Mouse (Mus musculus) neural tube, embryonic 15.5 days (tissue): ENCODE measurements at regions not wholly inside any gene's neighbourhood (a gene's known extent, or its start where the extent isn't known, plus 50 kb on each side); places are given as distances from the start of the nearest gene placed in this dataset.

Experiments
- ATAC-seq: fragments of 200-750 bp; cut with Nextera tagmentation; 2 replicates; pipeline ENCODE4 v1.8.0; 2017; ENCODE audit warnings: mild to moderate bottlenecking, moderate TSS enrichment, moderate library complexity; ENCODE audit not compliant: low FRiP score
- H3K27ac ChIP-seq: fragments of 300-500 bp; sonication (generic); replicated peaks from 2 replicates; pipeline ENCODE4 v1.5.1; 2015; ENCODE audit warnings: mild to moderate bottlenecking, inconsistent platforms
- H3K27me3 ChIP-seq: fragments of 300-500 bp; sonication (generic); replicated peaks from 2 replicates; pipeline ENCODE4 v1.6.1; 2015; ENCODE audit warnings: inconsistent platforms
- H3K36me3 ChIP-seq: fragments of 300-500 bp; sonication (generic); 2 replicates; pipeline ENCODE4 v1.6.1; 2015; ENCODE audit warnings: inconsistent platforms
- H3K4me1 ChIP-seq: fragments of 300-500 bp; sonication (generic); 2 replicates; pipeline ENCODE4 v1.6.1; 2015; ENCODE audit warnings: inconsistent platforms
- H3K4me2 ChIP-seq: fragments of 300-500 bp; sonication (generic); 2 replicates; pipeline ENCODE4 v1.6.1; 2015; ENCODE audit warnings: inconsistent platforms, mild to moderate bottlenecking, moderate library complexity
- H3K4me3 ChIP-seq: fragments of 300-500 bp; sonication (generic); replicated peaks from 2 replicates; pipeline ENCODE4 v1.5.1; 2015; ENCODE audit warnings: mild to moderate bottlenecking, inconsistent platforms
- H3K9ac ChIP-seq: fragments of 300-500 bp; sonication (generic); replicated peaks from 2 replicates; pipeline ENCODE4 v1.6.1; 2015; ENCODE audit warnings: mild to moderate bottlenecking, inconsistent platforms
- H3K9me3 ChIP-seq: fragments of 300-500 bp; sonication (generic); replicated peaks from 2 replicates; pipeline ENCODE4 v1.6.1; 2016; ENCODE audit warnings: inconsistent platforms
- WGBS: fragments of 180-500 bp; shearing (Covaris S2); methylation state at CpG from one replicate; pipeline ENCODE4 v1.1.7; 2015; ENCODE audit warnings: mixed read lengths; 5-methylcytosine and 5-hydroxymethylcytosine counted together

- Histone ChIP-seq H3K4me3 (no peak overlapping the region), H3K36me3 (no peaks in the 10 kb centered on the region), H3K9ac (no peak overlapping the region), H3K4me1 (no peaks in the 10 kb centered on the region), H3K9me3 (no peaks in the 10 kb centered on the region), H3K27me3 (peaks cover 9% of the 10 kb centered on the region), H3K4me2 (no peak overlapping the region), H3K27ac (no peak overlapping the region)
- 79% methylated on average over 6 of the region's 6 CpGs for WGBS
- no peak for ATAC-seq
Observed at GRCm38 (mm10) chr2:147851186-147851802, 195.5 kb downstream of the Foxa2 start.

- H3K27me3 ChIP-seq = peaks cover 17% of the 10 kb centered on the region
- H3K4me3 ChIP-seq = no peak overlapping the region
- H3K27ac ChIP-seq = no peak overlapping the region
- H3K4me1 ChIP-seq = no peaks in the 10 kb centered on the region
- WGBS = 19% methylated on average over 10 of the region's 10 CpGs
- no peak for ATAC-seq
- no peaks in the 10 kb centered on the region for H3K36me3 ChIP-seq
- H3K9ac ChIP-seq = no peak overlapping the region
- H3K4me2 ChIP-seq = no peak overlapping the region
- H3K9me3 ChIP-seq = no peaks in the 10 kb centered on the region
Observed at GRCm38 (mm10) chr2:147846968-147847749, 199.6 kb downstream of the Foxa2 start.

- H3K4me1 ChIP-seq = no peaks in the 10 kb centered on the region
- WGBS = 56% methylated on average over 1 of the region's 1 CpGs
- no peak overlapping the region for H3K4me3 ChIP-seq
- no peak for ATAC-seq
- H3K9ac ChIP-seq = no peak overlapping the region
- no peak overlapping the region for H3K27ac ChIP-seq
- H3K4me2 ChIP-seq = no peak overlapping the region
- peaks cover 17% of the 10 kb centered on the region for H3K27me3 ChIP-seq
- H3K9me3 ChIP-seq = no peaks in the 10 kb centered on the region
- no peaks in the 10 kb centered on the region for H3K36me3 ChIP-seq
Observed at GRCm38 (mm10) chr2:147845256-147845655, 201.5 kb downstream of the Foxa2 start.

- peaks cover 5% of the 10 kb centered on the region for H3K27me3 ChIP-seq
- no peaks in the 10 kb centered on the region for H3K4me1 ChIP-seq
- no peak for ATAC-seq
- no peak overlapping the region for H3K4me3 ChIP-seq
- H3K4me2 ChIP-seq = no peak overlapping the region
- no peaks in the 10 kb centered on the region for H3K36me3 ChIP-seq
- H3K9me3 ChIP-seq = no peaks in the 10 kb centered on the region
- H3K9ac ChIP-seq = no peak overlapping the region
- H3K27ac ChIP-seq = no peak overlapping the region
- WGBS = 85% methylated on average over 5 of the region's 5 CpGs
Observed at GRCm38 (mm10) chr2:147840936-147841335, 205.8 kb downstream of the Foxa2 start.

- Histone ChIP-seq H3K4me1 (no peaks in the 10 kb centered on the region), H3K9me3 (no peaks in the 10 kb centered on the region), H3K9ac (no peak overlapping the region), H3K4me3 (no peak overlapping the region), H3K4me2 (no peak overlapping the region), H3K36me3 (no peaks in the 10 kb centered on the region), H3K27ac (no peak overlapping the region), H3K27me3 (no peaks in the 10 kb centered on the region)
- WGBS = 93% methylated on average over 4 of the region's 4 CpGs
- ATAC-seq = no peak
Observed at GRCm38 (mm10) chr2:147838613-147839012, 208.2 kb downstream of the Foxa2 start.

GRCm38 (mm10) chr2:147830551-147830950, 216.2 kb downstream of the Foxa2 start:
- no peak for ATAC-seq
- no peaks in the 10 kb centered on the region for H3K36me3 ChIP-seq
- no peaks in the 10 kb centered on the region for H3K9me3 ChIP-seq
- WGBS = 5% methylated on average over 6 of the region's 6 CpGs
- no peaks in the 10 kb centered on the region for H3K27me3 ChIP-seq
- H3K4me1 ChIP-seq = no peaks in the 10 kb centered on the region
- H3K4me3 ChIP-seq = no peak overlapping the region
- H3K9ac ChIP-seq = no peak overlapping the region
- no peak overlapping the region for H3K4me2 ChIP-seq
- H3K27ac ChIP-seq = no peak overlapping the region

- Histone ChIP-seq H3K4me1 (no peaks in the 10 kb centered on the region), H3K27ac (no peak overlapping the region), H3K9me3 (no peaks in the 10 kb centered on the region), H3K4me2 (no peak overlapping the region), H3K36me3 (no peaks in the 10 kb centered on the region), H3K4me3 (no peak overlapping the region), H3K9ac (no peak overlapping the region), H3K27me3 (no peaks in the 10 kb centered on the region)
- 82% methylated on average over 3 of the region's 3 CpGs for WGBS
- no peak for ATAC-seq
Observed at GRCm38 (mm10) chr2:147816951-147817350, 229.8 kb downstream of the Foxa2 start.

GRCm38 (mm10) chr2:147814231-147814630, 232.5 kb downstream of the Foxa2 start:
- Histone ChIP-seq H3K4me3 (no peak overlapping the region), H3K9ac (no peak overlapping the region), H3K27ac (no peak overlapping the region), H3K36me3 (no peaks in the 10 kb centered on the region), H3K9me3 (no peaks in the 10 kb centered on the region), H3K4me1 (no peaks in the 10 kb centered on the region), H3K4me2 (no peak overlapping the region), H3K27me3 (no peaks in the 10 kb centered on the region; the same call in 1 of the 2 replicates)
- WGBS = 80% methylated on average over 3 of the region's 3 CpGs
- ATAC-seq = no peak

GRCm38 (mm10) chr2:147813516-147813915, 233.3 kb downstream of the Foxa2 start:
- 88% methylated on average over 2 of the region's 2 CpGs for WGBS

GRCm38 (mm10) chr2:147808036-147808675, 238.6 kb downstream of the Foxa2 start:
- peaks cover 17% of the 10 kb centered on the region for H3K27me3 ChIP-seq
- WGBS = 49% methylated on average over 5 of the region's 5 CpGs

More at GRCm38 (mm10) chr2:147813516-147813915, 233.3 kb downstream of the Foxa2 start:
- Histone ChIP-seq H3K27ac (no peak overlapping the region), H3K4me3 (no peak overlapping the region), H3K9me3 (no peaks in the 10 kb centered on the region), H3K27me3 (no peaks in the 10 kb centered on the region; the same call in 1 of the 2 replicates), H3K36me3 (no peaks in the 10 kb centered on the region), H3K4me2 (no peak overlapping the region), H3K9ac (no peak overlapping the region), H3K4me1 (no peaks in the 10 kb centered on the region)
- no peak for ATAC-seq

GRCm38 (mm10) chr2:147803102-147803501, 243.7 kb downstream of the Foxa2 start:
- ATAC-seq = no peak
- H3K4me1 ChIP-seq = no peaks in the 10 kb centered on the region
- no peak overlapping the region for H3K27ac ChIP-seq
- no peaks in the 10 kb centered on the region for H3K9me3 ChIP-seq
- H3K36me3 ChIP-seq = no peaks in the 10 kb centered on the region
- H3K27me3 ChIP-seq = peaks cover 17% of the 10 kb centered on the region
- H3K9ac ChIP-seq = no peak overlapping the region
- 27% methylated on average over 4 of the region's 4 CpGs for WGBS
- H3K4me3 ChIP-seq = no peak overlapping the region
- no peak overlapping the region for H3K4me2 ChIP-seq

More at GRCm38 (mm10) chr2:147808036-147808675, 238.6 kb downstream of the Foxa2 start:
- no peaks in the 10 kb centered on the region for H3K9me3 ChIP-seq
- no peaks in the 10 kb centered on the region for H3K36me3 ChIP-seq
- no peak overlapping the region for H3K4me3 ChIP-seq
- ATAC-seq = no peak
- H3K9ac ChIP-seq = no peak overlapping the region
- no peak overlapping the region for H3K4me2 ChIP-seq
- no peaks in the 10 kb centered on the region for H3K4me1 ChIP-seq
- no peak overlapping the region for H3K27ac ChIP-seq

- no peak overlapping the region for H3K4me3 ChIP-seq
- H3K27me3 ChIP-seq = 0 out of 2 replicates have a peak, but pooled peaks cover 2% of the 10 kb centered on the region
- no peak for ATAC-seq
- H3K9me3 ChIP-seq = no peaks in the 10 kb centered on the region
- WGBS = 86% methylated on average over 8 of the region's 8 CpGs
- no peaks in the 10 kb centered on the region for H3K36me3 ChIP-seq
- no peaks in the 10 kb centered on the region for H3K4me1 ChIP-seq
- no peak overlapping the region for H3K27ac ChIP-seq
- no peak overlapping the region for H3K4me2 ChIP-seq
- H3K9ac ChIP-seq = no peak overlapping the region
Observed at GRCm38 (mm10) chr2:147791434-147791833, 255.3 kb downstream of the Foxa2 start.
